Mouse (Mus musculus) cortical plate, adult 2 months (tissue): ENCODE data around the gene Ccl12.

ENCODE experiments used
- CTCF ChIP-seq: fragments of 200-500 bp; IDR thresholded peaks from 2 replicates; pipeline ENCODE4 v1.5.1; 2011; ENCODE audit warnings: mild to moderate bottlenecking, control low read depth, low read length; ENCODE audit not compliant: insufficient read depth; ENCODE audit errors: extremely low read depth
- POLR2A ChIP-seq: fragments of 200-500 bp; IDR thresholded peaks from 2 replicates; pipeline ENCODE4 v1.6.1; 2011; ENCODE audit warnings: mild to moderate bottlenecking, low read length, control low read depth; ENCODE audit not compliant: insufficient read depth; ENCODE audit errors: extremely low read depth

DNA sequence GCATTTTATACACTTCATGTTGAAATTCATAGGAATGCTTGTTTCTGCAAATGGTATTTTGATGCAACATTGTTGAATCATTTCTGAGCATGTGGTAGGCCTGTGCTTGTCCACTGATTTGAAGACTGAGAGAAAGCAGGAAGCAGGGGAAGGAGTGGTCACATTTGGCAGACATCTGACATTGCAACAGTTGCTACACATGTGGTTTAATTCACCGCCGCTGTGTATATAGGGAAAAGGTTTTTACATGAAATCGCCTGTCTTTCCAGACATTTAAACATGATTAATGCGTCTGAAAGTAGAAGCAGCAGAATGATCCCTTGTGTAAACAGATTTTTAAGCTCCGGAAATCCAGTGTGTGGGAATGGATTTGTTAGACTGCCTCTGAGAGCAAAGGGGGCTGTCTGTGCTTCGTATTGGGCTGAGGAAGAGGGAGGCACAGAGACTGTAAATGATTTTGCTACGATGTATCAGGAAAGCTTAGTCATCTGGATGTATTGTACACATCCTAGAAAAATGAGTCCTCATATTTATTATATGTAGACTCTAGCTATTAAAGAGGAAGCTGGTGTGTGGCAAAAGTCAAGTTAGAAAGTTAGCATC lies 37.9 kb downstream of the Ccl12 start:
- no peak for TF ChIP-seq CTCF
- no peak for TF ChIP-seq POLR2A
